Mouse (Mus musculus) forebrain, postnatal 0 days (tissue): ENCODE measurements around the gene Thsd4. TPM values are rescaled to one million over a fixed set of nuclear protein-coding genes. Genes with fewer than 3 reads are reported as not detected.
A peak's percentile ranks its signal among the peaks of the same experiment; 100 is the strongest.

ENCODE experiments used
- ATAC-seq: fragments of 200-750 bp; cut with Nextera tagmentation; 2 replicates; pipeline ENCODE4 v1.8.0; 2017; ENCODE audit warnings: mild to moderate bottlenecking, moderate library complexity
- DNase-seq: peaks from one replicate; pipeline ENCODE4 v3.0.0-alpha.2; 2015
- H3K27ac ChIP-seq: fragments of 300-500 bp; sonication (generic); 2 replicates; pipeline ENCODE4 v1.5.1; 2014; ENCODE audit warnings: low read depth, mild to moderate bottlenecking, antibody characterized with exemption, low read length, moderate library complexity, mixed read lengths
- H3K27me3 ChIP-seq: fragments of 300-500 bp; sonication (generic); 2 replicates; pipeline ENCODE4 v1.6.1; 2014; ENCODE audit warnings: mild to moderate bottlenecking, low read length, mixed read lengths; ENCODE audit not compliant: insufficient read depth
- H3K36me3 ChIP-seq: fragments of 300-500 bp; sonication (generic); 2 replicates; pipeline ENCODE4 v1.6.1; 2014; ENCODE audit warnings: mild to moderate bottlenecking, moderate library complexity; ENCODE audit not compliant: insufficient read depth
- H3K4me1 ChIP-seq: fragments of 300-500 bp; sonication (generic); 2 replicates; pipeline ENCODE4 v1.6.1; 2014; ENCODE audit warnings: antibody characterized with exemption; ENCODE audit not compliant: insufficient read depth
- H3K4me2 ChIP-seq: fragments of 300-500 bp; sonication (generic); 2 replicates; pipeline ENCODE4 v1.6.1; 2014; ENCODE audit warnings: low read depth, mild to moderate bottlenecking, moderate library complexity
- H3K4me3 ChIP-seq: fragments of 300-500 bp; sonication (generic); 2 replicates; pipeline ENCODE4 v1.5.1; 2014; ENCODE audit warnings: low read depth, low read length, mixed read lengths
- H3K9ac ChIP-seq: fragments of 300-500 bp; sonication (generic); 2 replicates; pipeline ENCODE4 v1.6.1; 2014; ENCODE audit warnings: mild to moderate bottlenecking
- H3K9me3 ChIP-seq: fragments of 300-500 bp; sonication (generic); 2 replicates; pipeline ENCODE4 v1.6.1; 2016; ENCODE audit warnings: low read length
- CTCF ChIP-seq: sonication (generic); IDR thresholded peaks from 2 replicates; pipeline ENCODE4 v1.5.1; 2016; ENCODE audit warnings: antibody characterized with exemption, control low read depth, low read depth
- WGBS: fragments of 180-500 bp; shearing (Covaris S2); extraction: QIAGEN DNeasy Blood & Tissue Kit; methylation state at CpG from one replicate; pipeline ENCODE4 v1.1.7; 2014; 5-methylcytosine and 5-hydroxymethylcytosine counted together
- polyA plus RNA-seq: library from polyadenylated mRNA; unstranded; fragments of >200 nt; fragmentation: Nextera tagmentation; extraction: Ambion mirVana; gene quantifications from 2 replicates; pipeline ENCODE4 v1.2.1, GENCODE M21; 2015
- total RNA-seq: library from RNA; depleted of rRNA; stranded (reverse); fragments of >200 nt; gene quantifications from 2 replicates; pipeline ENCODE4 v1.2.3, GENCODE M21; 2014

The Thsd4 gene
- total and polyA plus RNA-seq, 2 experiments from 2014 or later: 3.5 to 14.2 TPM

GRCm38 (mm10) chr9:60243503-60243902 lies 278.3 kb downstream of the Thsd4 start:
- Histone ChIP-seq H3K9me3 (no peaks in the 10 kb centered on the region), H3K4me3 (no peak overlapping the region), H3K9ac (no peak overlapping the region), H3K36me3 (no peaks in the 10 kb centered on the region), H3K27ac (no peak overlapping the region), H3K4me2 (no peak overlapping the region), H3K4me1 (no peaks in the 10 kb centered on the region), H3K27me3 (no peaks in the 10 kb centered on the region)
- ATAC-seq: no peak
- peak; percentile 78 for TF ChIP-seq CTCF
- 56% methylated on average over 6 of the region's 6 CpGs for WGBS
- DNase-seq: no peak

DNA sequence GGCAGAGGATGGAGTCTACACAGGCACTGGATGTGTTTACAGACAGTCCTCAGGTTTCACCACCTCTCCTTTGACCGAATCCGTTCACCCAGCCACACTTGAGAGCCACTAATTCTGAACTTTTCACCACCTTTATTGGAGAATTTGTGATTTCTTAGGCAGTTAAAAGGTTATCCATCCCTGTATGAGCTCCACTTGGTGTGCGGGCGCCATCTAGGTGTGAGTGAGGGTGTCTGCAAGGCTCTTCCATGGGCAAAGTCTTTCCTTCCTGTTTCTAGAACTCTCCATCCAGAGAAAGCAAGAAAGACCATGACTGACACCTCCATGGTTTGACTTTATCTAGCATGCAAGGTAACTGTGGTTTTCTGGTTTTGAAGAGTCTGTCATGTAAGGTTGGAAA lies 284.2 kb downstream of the Thsd4 start:
- Histone ChIP-seq H3K9ac (no peak overlapping the region), H3K36me3 (no peaks in the 10 kb centered on the region), H3K27me3 (no peaks in the 10 kb centered on the region), H3K4me1 (no peaks in the 10 kb centered on the region), H3K27ac (no peak overlapping the region), H3K4me2 (no peak overlapping the region), H3K9me3 (no peaks in the 10 kb centered on the region), H3K4me3 (no peak overlapping the region)
- ATAC-seq: peak; percentile 61; the same call in 1 of the 2 replicates
- TF ChIP-seq CTCF: peak; percentile 90
- DNase-seq: peak; percentile 78
- WGBS: 45% methylated on average over 4 of the region's 4 CpGs

- H3K4me1 ChIP-seq: no peaks in the 10 kb centered on the region
- H3K27me3 ChIP-seq: no peaks in the 10 kb centered on the region
- ATAC-seq: no peak
- H3K9me3 ChIP-seq: no peaks in the 10 kb centered on the region
- H3K27ac ChIP-seq: no peak overlapping the region
- no peak overlapping the region for H3K9ac ChIP-seq
- no peaks in the 10 kb centered on the region for H3K36me3 ChIP-seq
- TF ChIP-seq CTCF: no peak
- WGBS: 73% methylated on average over 9 of the region's 9 CpGs
- no peak for DNase-seq
- H3K4me3 ChIP-seq: no peak overlapping the region
- no peak overlapping the region for H3K4me2 ChIP-seq
Observed at GRCm38 (mm10) chr9:60236155-60236554, 285.7 kb downstream of the Thsd4 start.

GRCm38 (mm10) chr9:60234233-60235115 lies 287.4 kb downstream of the Thsd4 start:
- Histone ChIP-seq H3K27me3 (no peaks in the 10 kb centered on the region), H3K4me3 (no peak overlapping the region), H3K27ac (no peak overlapping the region), H3K9ac (no peak overlapping the region), H3K4me2 (no peak overlapping the region), H3K9me3 (no peaks in the 10 kb centered on the region), H3K4me1 (no peaks in the 10 kb centered on the region), H3K36me3 (no peaks in the 10 kb centered on the region)
- ATAC-seq (peak; percentile 58), DNase-seq (no peak)
- TF ChIP-seq CTCF: no peak
- WGBS: 49% methylated on average over 8 of the region's 8 CpGs

GRCm38 (mm10) chr9:60231981-60232881 lies 289.6 kb downstream of the Thsd4 start:
- Histone ChIP-seq H3K4me1 (no peaks in the 10 kb centered on the region; the same call in 1 of the 2 replicates), H3K9me3 (no peaks in the 10 kb centered on the region), H3K27me3 (no peaks in the 10 kb centered on the region), H3K27ac (no peak overlapping the region), H3K9ac (no peak overlapping the region), H3K36me3 (no peaks in the 10 kb centered on the region), H3K4me2 (no peak overlapping the region), H3K4me3 (no peak overlapping the region)
- 65% methylated on average over 9 of the region's 9 CpGs for WGBS
- ATAC-seq: no peak
- no peak for TF ChIP-seq CTCF
- no peak for DNase-seq

- H3K27ac ChIP-seq: no peak overlapping the region
- no peak overlapping the region for H3K9ac ChIP-seq
- no peaks in the 10 kb centered on the region for H3K36me3 ChIP-seq
- H3K4me2 ChIP-seq: no peak overlapping the region
- no peak for DNase-seq
- H3K4me1 ChIP-seq: peaks cover 9% of the 10 kb centered on the region; the same call in 1 of the 2 replicates
- H3K27me3 ChIP-seq: no peaks in the 10 kb centered on the region
- H3K4me3 ChIP-seq: no peak overlapping the region
- no peaks in the 10 kb centered on the region for H3K9me3 ChIP-seq
- ATAC-seq: no peak
- WGBS: 82% methylated on average over 4 of the region's 4 CpGs
- TF ChIP-seq CTCF: no peak
Observed at GRCm38 (mm10) chr9:60229496-60229895, 292.4 kb downstream of the Thsd4 start.
